Mouse (Mus musculus): Measurements from ENCODE around the gene Rxfp2. TPM values are rescaled to one million over a fixed set of nuclear protein-coding genes. Genes with fewer than 3 reads are reported as not detected.
A peak's percentile ranks its signal among the peaks of the same experiment; 100 is the strongest.

The Rxfp2 gene
- total and polyA plus RNA-seq, 2 experiments from 2014 or later: not detected

DNA sequence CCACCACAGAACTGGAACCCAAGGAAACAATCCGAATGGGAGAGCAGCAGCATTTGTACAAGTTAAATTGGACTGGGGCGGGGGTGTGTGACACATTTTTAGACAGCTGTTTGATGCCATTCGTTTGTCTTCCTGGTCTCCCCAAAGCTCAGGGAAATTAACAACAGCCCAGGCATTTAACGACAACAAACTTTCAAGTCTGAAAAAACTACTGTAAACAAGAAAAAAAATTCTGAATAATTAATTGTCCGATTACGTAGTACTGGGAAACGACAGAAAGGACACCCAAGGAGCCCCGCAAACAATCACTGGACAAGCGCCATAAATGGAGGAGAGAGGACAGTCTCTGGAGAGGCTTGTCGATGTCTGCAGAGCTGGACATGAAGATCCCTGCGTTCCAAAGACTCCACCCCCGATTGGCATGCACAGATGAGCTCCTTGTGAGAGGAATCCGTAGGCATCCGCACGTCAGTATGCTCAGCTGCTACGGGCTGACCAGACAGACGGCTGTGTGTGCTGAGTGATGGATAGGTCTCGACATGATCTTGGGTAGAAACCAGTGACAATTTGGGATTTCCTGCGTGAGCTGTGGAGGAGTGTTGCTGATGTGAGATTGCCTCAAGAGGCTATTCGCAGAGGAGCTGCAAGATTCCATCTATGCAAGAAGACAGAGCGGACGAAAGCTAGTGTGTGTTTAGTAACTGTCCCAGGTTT is 21.0 kb upstream of the Rxfp2 start:
- 66% methylated on average over 22 of the region's 22 CpGs for WGBS
- DNase-seq (ENCODE audit: low spot score) (no peak), ATAC-seq (ENCODE audit: insufficient read depth, low read depth) (no peak)
- TF ChIP-seq EP300 (IDR thresholded peaks at IDR 0.05; ENCODE audit: low read depth): no peak
- no peak for TF ChIP-seq CTCF (IDR thresholded peaks at IDR 0.05; ENCODE audit: low read depth)
- peaks cover 7% of the 10 kb centered on the region; the same call in 1 of the 2 replicates for H3K9me3 ChIP-seq (replicated peaks; ENCODE audit: control insufficient read depth, low read length)
- H3K4me3 ChIP-seq (ENCODE audit: low read depth, low read length): no peak overlapping the region
- H3K4me2 ChIP-seq (ENCODE audit: low read depth, low read length): no peak overlapping the region
- no peaks in the 10 kb centered on the region for H3K36me3 ChIP-seq (replicated peaks; ENCODE audit: control insufficient read depth, insufficient read depth, low read length)
- no peak overlapping the region for H3K27ac ChIP-seq (ENCODE audit: low read depth)
- no peak overlapping the region for H3K9ac ChIP-seq (replicated peaks; ENCODE audit: low read depth, low read length)
- H3K4me1 ChIP-seq (ENCODE audit: control insufficient read depth, insufficient read depth): no peaks in the 10 kb centered on the region
- H3K27me3 ChIP-seq (ENCODE audit: control insufficient read depth, insufficient read depth, low read length): no peaks in the 10 kb centered on the region

DNA sequence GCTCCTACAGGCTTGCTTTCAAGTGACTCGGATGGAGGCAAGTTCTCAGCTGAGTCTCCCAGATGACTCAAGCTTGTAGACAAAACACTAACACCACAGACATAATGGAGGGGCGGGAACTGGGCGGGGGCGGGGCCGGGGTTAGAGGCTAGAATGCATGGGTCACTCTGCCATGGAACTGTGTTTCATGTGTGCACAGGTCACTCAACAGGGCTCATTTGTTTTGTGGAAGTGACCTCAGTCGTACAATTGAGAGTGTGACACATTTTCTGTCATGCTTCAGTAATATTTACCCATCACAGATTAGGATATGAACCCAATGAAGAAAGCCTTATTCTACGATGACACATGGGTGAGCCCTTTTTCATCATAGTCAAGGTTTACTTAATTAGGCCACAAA is 20.2 kb upstream of the Rxfp2 start:
- DNase-seq (ENCODE audit: low spot score) (no peak), ATAC-seq (ENCODE audit: insufficient read depth, low read depth) (no peak)
- H3K36me3 ChIP-seq (replicated peaks; ENCODE audit: control insufficient read depth, insufficient read depth, low read length): no peaks in the 10 kb centered on the region
- H3K27me3 ChIP-seq (ENCODE audit: control insufficient read depth, insufficient read depth, low read length): no peaks in the 10 kb centered on the region
- no peak overlapping the region for H3K4me3 ChIP-seq (ENCODE audit: low read depth, low read length)
- no peak overlapping the region for H3K27ac ChIP-seq (ENCODE audit: low read depth)
- TF ChIP-seq EP300 (IDR thresholded peaks at IDR 0.05; ENCODE audit: low read depth): no peak
- no peak for TF ChIP-seq CTCF (IDR thresholded peaks at IDR 0.05; ENCODE audit: low read depth)
- no peak overlapping the region for H3K9ac ChIP-seq (replicated peaks; ENCODE audit: low read depth, low read length)
- H3K4me1 ChIP-seq (ENCODE audit: control insufficient read depth, insufficient read depth): no peaks in the 10 kb centered on the region
- H3K4me2 ChIP-seq (ENCODE audit: low read depth, low read length): no peak overlapping the region
- H3K9me3 ChIP-seq (replicated peaks; ENCODE audit: control insufficient read depth, low read length): peaks cover 7% of the 10 kb centered on the region; the same call in 1 of the 2 replicates
- 73% methylated on average over 7 of the region's 7 CpGs for WGBS

DNA sequence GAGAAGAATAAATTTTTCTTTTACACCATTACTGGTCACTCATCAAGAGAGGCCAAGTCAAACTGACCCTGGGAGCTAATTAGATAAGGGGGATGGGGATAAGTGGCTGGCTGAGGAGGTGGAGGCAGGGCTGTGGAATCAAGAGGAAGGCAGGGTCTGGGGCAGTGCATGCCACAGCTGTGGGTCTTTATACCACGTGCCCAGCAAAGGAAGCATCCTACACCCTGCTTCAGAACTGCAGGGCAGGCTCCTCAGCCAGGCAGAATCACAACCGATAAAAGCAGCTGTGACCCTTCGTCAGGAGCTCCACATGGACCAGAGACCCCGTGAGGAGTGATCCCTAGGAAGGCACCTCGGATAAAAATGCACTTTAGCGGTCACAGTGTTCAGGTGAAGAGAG is 13.1 kb upstream of the Rxfp2 start:
- 38% methylated on average over 6 of the region's 6 CpGs for WGBS
- no peak overlapping the region for H3K4me2 ChIP-seq (ENCODE audit: low read depth, low read length)
- no peak for ATAC-seq (ENCODE audit: insufficient read depth, low read depth)
- no peak overlapping the region for H3K27ac ChIP-seq (ENCODE audit: low read depth)
- no peak overlapping the region for H3K9ac ChIP-seq (replicated peaks; ENCODE audit: low read depth, low read length)
- no peaks in the 10 kb centered on the region for H3K36me3 ChIP-seq (replicated peaks; ENCODE audit: control insufficient read depth, insufficient read depth, low read length)
- no peak for TF ChIP-seq CTCF (IDR thresholded peaks at IDR 0.05; ENCODE audit: low read depth)
- no peak for TF ChIP-seq EP300 (IDR thresholded peaks at IDR 0.05; ENCODE audit: low read depth)
- no peaks in the 10 kb centered on the region for H3K4me1 ChIP-seq (ENCODE audit: control insufficient read depth, insufficient read depth)
- H3K4me3 ChIP-seq (ENCODE audit: low read depth, low read length): no peak overlapping the region
- no peaks in the 10 kb centered on the region for H3K9me3 ChIP-seq (replicated peaks; ENCODE audit: control insufficient read depth, low read length)
- no peaks in the 10 kb centered on the region for H3K27me3 ChIP-seq (ENCODE audit: control insufficient read depth, insufficient read depth, low read length)
- no peak for DNase-seq (ENCODE audit: low spot score)

DNA sequence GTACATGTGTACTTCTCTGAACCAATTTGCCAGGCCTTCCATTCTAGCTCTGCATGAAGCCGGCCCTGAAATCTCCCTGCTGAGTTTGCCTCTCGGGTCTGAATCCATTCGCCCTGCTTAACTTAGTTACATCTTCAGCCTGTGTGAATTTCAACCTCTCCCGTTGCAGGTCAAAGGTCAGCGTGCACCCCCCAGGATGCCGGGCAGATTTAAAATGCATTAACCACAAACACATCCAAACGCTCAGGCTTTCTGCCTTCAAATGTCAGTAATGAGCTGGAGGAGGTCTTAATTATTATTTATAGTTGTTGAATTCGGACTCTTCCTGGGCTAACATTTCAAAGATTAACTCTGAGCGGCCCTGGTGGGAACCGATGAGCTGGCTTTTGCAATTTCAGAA is 1.6 kb upstream of the Rxfp2 start:
- Histone ChIP-seq H3K4me1 (ENCODE audit: control insufficient read depth, insufficient read depth) (no peaks in the 10 kb centered on the region), H3K9ac (replicated peaks; ENCODE audit: low read depth, low read length) (no peak overlapping the region), H3K4me3 (ENCODE audit: low read depth, low read length) (no peak overlapping the region), H3K27ac (ENCODE audit: low read depth) (no peak overlapping the region), H3K9me3 (replicated peaks; ENCODE audit: control insufficient read depth, low read length) (no peaks in the 10 kb centered on the region), H3K36me3 (replicated peaks; ENCODE audit: control insufficient read depth, insufficient read depth, low read length) (no peaks in the 10 kb centered on the region), H3K4me2 (ENCODE audit: low read depth, low read length) (no peak overlapping the region), H3K27me3 (ENCODE audit: control insufficient read depth, insufficient read depth, low read length) (no peaks in the 10 kb centered on the region)
- TF ChIP-seq CTCF (IDR thresholded peaks at IDR 0.05; ENCODE audit: low read depth): no peak
- no peak for TF ChIP-seq EP300 (IDR thresholded peaks at IDR 0.05; ENCODE audit: low read depth)
- ATAC-seq (ENCODE audit: insufficient read depth, low read depth) (no peak), DNase-seq (ENCODE audit: low spot score) (no peak)
- whole genome bisulfite sequencing: 60% methylated on average over 10 of the region's 10 CpGs

DNA sequence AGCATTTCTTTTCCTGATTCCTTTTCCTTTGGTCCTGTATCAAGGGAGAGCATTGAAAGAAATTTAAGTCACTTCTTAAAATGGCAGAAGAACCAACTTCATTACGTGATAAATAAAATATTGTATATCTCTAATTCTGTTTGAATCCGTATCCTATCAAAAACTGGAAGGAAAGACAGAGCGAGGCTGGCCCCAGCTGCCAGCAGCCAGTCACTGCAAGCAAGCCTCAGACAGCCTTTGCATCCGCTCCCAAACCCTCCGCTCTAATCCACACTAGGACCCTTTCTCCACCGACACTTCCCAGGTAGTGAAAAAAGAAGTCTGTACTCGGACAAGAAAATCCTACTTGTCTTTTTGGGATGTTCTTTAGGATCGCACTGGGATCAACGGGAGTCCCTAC is 803 bp upstream of the Rxfp2 start:
- no peak overlapping the region for H3K4me2 ChIP-seq (ENCODE audit: low read depth, low read length)
- H3K27ac ChIP-seq (ENCODE audit: low read depth): no peak overlapping the region
- H3K9me3 ChIP-seq (replicated peaks; ENCODE audit: control insufficient read depth, low read length): no peaks in the 10 kb centered on the region
- H3K4me3 ChIP-seq (ENCODE audit: low read depth, low read length): no peak overlapping the region
- no peaks in the 10 kb centered on the region for H3K27me3 ChIP-seq (ENCODE audit: control insufficient read depth, insufficient read depth, low read length)
- no peak for DNase-seq (ENCODE audit: low spot score)
- H3K36me3 ChIP-seq (replicated peaks; ENCODE audit: control insufficient read depth, insufficient read depth, low read length): no peaks in the 10 kb centered on the region
- no peak overlapping the region for H3K9ac ChIP-seq (replicated peaks; ENCODE audit: low read depth, low read length)
- WGBS: 49% methylated on average over 9 of the region's 9 CpGs
- no peak for ATAC-seq (ENCODE audit: insufficient read depth, low read depth)
- H3K4me1 ChIP-seq (ENCODE audit: control insufficient read depth, insufficient read depth): no peaks in the 10 kb centered on the region
- TF ChIP-seq EP300 (IDR thresholded peaks at IDR 0.05; ENCODE audit: low read depth): no peak
- TF ChIP-seq CTCF (IDR thresholded peaks at IDR 0.05; ENCODE audit: low read depth): no peak

DNA sequence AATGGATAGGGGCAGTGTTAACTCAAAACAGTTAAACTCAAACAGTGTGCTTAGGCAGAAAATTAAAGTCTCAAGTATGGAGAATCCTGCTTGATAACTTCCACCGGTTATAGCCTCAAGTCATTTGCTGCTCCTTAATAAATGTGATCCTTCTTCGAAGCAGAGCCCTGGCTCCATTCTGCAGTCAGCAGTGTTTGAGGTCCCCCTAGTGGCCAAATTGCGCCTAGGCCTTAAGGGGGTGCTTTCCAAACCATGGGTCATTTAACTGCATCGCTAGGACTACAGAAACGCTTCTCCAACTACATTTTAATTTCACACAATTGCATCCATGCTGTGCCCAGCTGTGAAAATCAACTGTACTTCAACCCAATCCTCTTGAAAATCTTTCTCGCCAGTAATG is 2.4 kb downstream of the Rxfp2 start:
- ATAC-seq (ENCODE audit: insufficient read depth, low read depth) (no peak), DNase-seq (ENCODE audit: low spot score) (peak; percentile 74)
- 8% methylated on average over 6 of the region's 6 CpGs for WGBS
- Histone ChIP-seq H3K9ac (replicated peaks; ENCODE audit: low read depth, low read length) (no peak overlapping the region), H3K4me1 (ENCODE audit: control insufficient read depth, insufficient read depth) (no peaks in the 10 kb centered on the region), H3K36me3 (replicated peaks; ENCODE audit: control insufficient read depth, insufficient read depth, low read length) (no peaks in the 10 kb centered on the region), H3K9me3 (replicated peaks; ENCODE audit: control insufficient read depth, low read length) (no peaks in the 10 kb centered on the region), H3K27ac (ENCODE audit: low read depth) (no peak overlapping the region), H3K27me3 (ENCODE audit: control insufficient read depth, insufficient read depth, low read length) (no peaks in the 10 kb centered on the region), H3K4me3 (ENCODE audit: low read depth, low read length) (no peak overlapping the region), H3K4me2 (ENCODE audit: low read depth, low read length) (no peak overlapping the region)
- TF ChIP-seq EP300 (IDR thresholded peaks at IDR 0.05; ENCODE audit: low read depth): no peak
- peak; percentile 97 for TF ChIP-seq CTCF (IDR thresholded peaks at IDR 0.05; ENCODE audit: low read depth)

Data from heart, postnatal 0 days (tissue).